Mouse (Mus musculus) c-Kit-positive CD71-positive TER-119-positive erythroid progenitor cells, embryonic 14.5 days (primary cell): ENCODE data around the gene Igfbp2.

ENCODE experiments used
- DNase-seq: peaks from one replicate; pipeline ENCODE4 v3.0.0-alpha.2; 2013; ENCODE audit warnings: low spot score

Igfbp2 gene

GRCm38 (mm10) chr1:72815184-72815583, 9.1 kb upstream of the Igfbp2 start:
- DNase-seq: no peak

GRCm38 (mm10) chr1:72815616-72816015, 8.7 kb upstream of the Igfbp2 start:
- no peak for DNase-seq

GRCm38 (mm10) chr1:72819995-72820394, 4.3 kb upstream of the Igfbp2 start:
- no peak for DNase-seq

- no peak for DNase-seq
Measured at GRCm38 (mm10) chr1:72822893-72823292, 1.4 kb upstream of the Igfbp2 start.

GRCm38 (mm10) chr1:72824707-72825101, 401 bp downstream of the Igfbp2 start:
- DNase-seq: no peak

- DNase-seq: no peak
Measured at GRCm38 (mm10) chr1:72825286-72825685, 983 bp downstream of the Igfbp2 start.

- DNase-seq: no peak
Measured at GRCm38 (mm10) chr1:72825921-72826320, 1.6 kb downstream of the Igfbp2 start.

- DNase-seq: no peak
Measured at GRCm38 (mm10) chr1:72826446-72826845, 2.1 kb downstream of the Igfbp2 start.

- DNase-seq: no peak
Measured at GRCm38 (mm10) chr1:72826931-72827330, 2.6 kb downstream of the Igfbp2 start.

GRCm38 (mm10) chr1:72827411-72828315, 3.4 kb downstream of the Igfbp2 start:
- no peak for DNase-seq

GRCm38 (mm10) chr1:72828843-72829242, 4.5 kb downstream of the Igfbp2 start:
- DNase-seq: no peak

- DNase-seq: no peak
Measured at GRCm38 (mm10) chr1:72830485-72830884, 6.2 kb downstream of the Igfbp2 start.

GRCm38 (mm10) chr1:72832715-72833153, 8.4 kb downstream of the Igfbp2 start:
- no peak for DNase-seq

- no peak for DNase-seq
Measured at GRCm38 (mm10) chr1:72833563-72833962, 9.3 kb downstream of the Igfbp2 start.

- no peak for DNase-seq
Measured at GRCm38 (mm10) chr1:72839356-72839755, 15.1 kb downstream of the Igfbp2 start.

GRCm38 (mm10) chr1:72839791-72840190, 15.5 kb downstream of the Igfbp2 start:
- DNase-seq: no peak

GRCm38 (mm10) chr1:72842666-72843459, 18.6 kb downstream of the Igfbp2 start:
- DNase-seq: no peak

GRCm38 (mm10) chr1:72844675-72845074, 20.4 kb downstream of the Igfbp2 start:
- DNase-seq: no peak

GRCm38 (mm10) chr1:72847849-72848380, 23.6 kb downstream of the Igfbp2 start:
- DNase-seq: no peak

GRCm38 (mm10) chr1:72849037-72849436, 24.7 kb downstream of the Igfbp2 start:
- DNase-seq: no peak

GRCm38 (mm10) chr1:72853759-72854158, 29.5 kb downstream of the Igfbp2 start:
- no peak for DNase-seq

- peak; percentile 53 for DNase-seq
Measured at GRCm38 (mm10) chr1:72854337-72855237, 30.3 kb downstream of the Igfbp2 start.
